Mouse (Mus musculus): Measurements from ENCODE around the gene Gm49661.

GRCm38 (mm10) chr8:84969241-84970134, at the start of gene Gm49661, which contains the start of the genes Prdx2 and Rnaseh2a:
- TF ChIP-seq CTCF (IDR thresholded peaks at IDR 0.05) (no peak), EP300 (IDR thresholded peaks at IDR 0.05) (no peak)
